Mouse (Mus musculus) erythroblast, embryonic 14.5 days (primary cell): Measurements from ENCODE around the gene Acvrl1.

Experiments
- GATA1 ChIP-seq: IDR thresholded peaks from 2 replicates; pipeline ENCODE4 v1.6.1; 2012; ENCODE audit warnings: low read length, inconsistent platforms, mixed read lengths
- TAL1 ChIP-seq: IDR thresholded peaks from 3 replicates; pipeline ENCODE4 v1.6.1; 2012; ENCODE audit warnings: low read length, inconsistent platforms, mixed read lengths

DNA sequence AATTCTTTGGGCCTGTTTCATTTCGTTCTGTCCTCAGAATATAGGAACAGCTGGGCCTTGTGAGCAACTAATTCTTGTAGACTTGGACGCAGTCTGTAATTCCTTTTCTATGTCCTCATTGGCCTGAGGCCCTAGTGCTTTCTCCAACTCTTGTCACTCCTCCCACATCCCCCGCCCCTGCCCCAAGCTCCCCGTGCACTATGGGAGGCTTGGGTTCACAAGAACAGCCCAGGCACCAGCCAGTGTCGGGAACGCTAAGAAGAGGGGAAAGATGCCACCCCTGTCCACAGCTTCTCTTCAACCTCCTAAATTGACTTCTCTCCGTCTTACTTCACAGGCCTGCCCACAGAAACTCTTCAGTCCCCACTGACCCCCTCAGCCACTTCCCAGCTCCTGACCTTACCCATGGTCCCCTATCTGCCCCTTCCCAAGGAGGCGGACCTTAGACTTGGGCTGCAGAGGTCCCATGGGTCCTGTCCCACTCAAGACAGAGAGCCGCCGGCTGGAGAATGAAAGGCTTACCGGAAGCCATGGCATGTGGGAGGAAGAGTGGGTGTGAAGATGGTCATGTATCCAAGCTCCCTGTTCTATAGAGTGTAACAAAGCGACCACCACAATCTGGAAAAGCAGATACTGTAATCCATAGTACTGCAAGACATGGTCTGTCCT lies 1.3 kb upstream of the Acvrl1 start:
- TF ChIP-seq GATA1: no peak
- no peak for TF ChIP-seq TAL1
